Comparison of ENCODE assay signal across 1 mouse cellular context in genomic region chr11:106255685-106256451, GRCm38 (mm10).
TF ChIP-seq lines count a peak whose summit lies in the region.

Ftsj3 (minus strand) TSS chr11:106256079.
Psmc5 (plus strand) TSS chr11:106256154.

TF ChIP-seq in MEL, 35 proteins besides CTCF, POLR2A, EP300 and RAD21 (continued from another document):
- peak; percentile 16; the same call in 1 of the 2 replicates for TF ChIP-seq GATA1 (IDR thresholded peaks at IDR 0.05; ENCODE audit: low read depth, low read length)
- TF ChIP-seq ZC3H11A (IDR thresholded peaks at IDR 0.05; ENCODE audit: low read depth, low read length): no peak
- no peak for TF ChIP-seq SMC3 (IDR thresholded peaks at IDR 0.05; ENCODE audit: low read depth, low read length)
- TF ChIP-seq GABPA (IDR thresholded peaks at IDR 0.05; ENCODE audit: low read depth, low read length): no peak; the same call in 1 of the 2 replicates
